Mouse (Mus musculus) forebrain, postnatal 0 days (tissue): ENCODE data around the gene Gtf3c5. TPM values are rescaled to one million over a fixed set of nuclear protein-coding genes. Genes with fewer than 3 reads are reported as not detected.

Source experiments
- ATAC-seq: fragments of 200-750 bp; cut with Nextera tagmentation; 2 replicates; pipeline ENCODE4 v1.8.0; 2017; ENCODE audit warnings: mild to moderate bottlenecking, moderate library complexity
- DNase-seq: peaks from one replicate; pipeline ENCODE4 v3.0.0-alpha.2; 2015
- H3K27ac ChIP-seq: fragments of 300-500 bp; sonication (generic); 2 replicates; pipeline ENCODE4 v1.5.1; 2014; ENCODE audit warnings: low read depth, mild to moderate bottlenecking, antibody characterized with exemption, low read length, moderate library complexity, mixed read lengths
- H3K27me3 ChIP-seq: fragments of 300-500 bp; sonication (generic); 2 replicates; pipeline ENCODE4 v1.6.1; 2014; ENCODE audit warnings: mild to moderate bottlenecking, low read length, mixed read lengths; ENCODE audit not compliant: insufficient read depth
- H3K36me3 ChIP-seq: fragments of 300-500 bp; sonication (generic); 2 replicates; pipeline ENCODE4 v1.6.1; 2014; ENCODE audit warnings: mild to moderate bottlenecking, moderate library complexity; ENCODE audit not compliant: insufficient read depth
- H3K4me1 ChIP-seq: fragments of 300-500 bp; sonication (generic); 2 replicates; pipeline ENCODE4 v1.6.1; 2014; ENCODE audit warnings: antibody characterized with exemption; ENCODE audit not compliant: insufficient read depth
- H3K4me2 ChIP-seq: fragments of 300-500 bp; sonication (generic); 2 replicates; pipeline ENCODE4 v1.6.1; 2014; ENCODE audit warnings: low read depth, mild to moderate bottlenecking, moderate library complexity
- H3K4me3 ChIP-seq: fragments of 300-500 bp; sonication (generic); 2 replicates; pipeline ENCODE4 v1.5.1; 2014; ENCODE audit warnings: low read depth, low read length, mixed read lengths
- H3K9ac ChIP-seq: fragments of 300-500 bp; sonication (generic); 2 replicates; pipeline ENCODE4 v1.6.1; 2014; ENCODE audit warnings: mild to moderate bottlenecking
- H3K9me3 ChIP-seq: fragments of 300-500 bp; sonication (generic); 2 replicates; pipeline ENCODE4 v1.6.1; 2016; ENCODE audit warnings: low read length
- CTCF ChIP-seq: sonication (generic); IDR thresholded peaks from 2 replicates; pipeline ENCODE4 v1.5.1; 2016; ENCODE audit warnings: antibody characterized with exemption, control low read depth, low read depth
- WGBS: fragments of 180-500 bp; shearing (Covaris S2); extraction: QIAGEN DNeasy Blood & Tissue Kit; methylation state at CpG from one replicate; pipeline ENCODE4 v1.1.7; 2014; 5-methylcytosine and 5-hydroxymethylcytosine counted together
- polyA plus RNA-seq: library from polyadenylated mRNA; unstranded; fragments of >200 nt; fragmentation: Nextera tagmentation; extraction: Ambion mirVana; gene quantifications from 2 replicates; pipeline ENCODE4 v1.2.1, GENCODE M21; 2015
- total RNA-seq: library from RNA; depleted of rRNA; stranded (reverse); fragments of >200 nt; gene quantifications from 2 replicates; pipeline ENCODE4 v1.2.3, GENCODE M21; 2014; rRNA removed

The Gtf3c5 gene
- total RNA-seq, result 26.9 and 33.3 TPM in 2 replicates
- polyA plus RNA-seq, result 20.0 and 32.7 TPM in 2 replicates

GRCm38 (mm10) chr2:28583651-28584050 lies at the start of gene Gtf3c5:
Gene Gtf3c5 (minus strand): TSS chr2:28583751.
- peak within 1 kb of the TSS; percentile 97 for H3K27ac ChIP-seq
- no peak for TF ChIP-seq CTCF
- H3K27me3 ChIP-seq, result no peaks in the 10 kb centered on the region
- H3K9ac ChIP-seq, result peak within 1 kb of the TSS; percentile 69
- H3K9me3 ChIP-seq, result no peaks in the 10 kb centered on the region
- H3K4me2 ChIP-seq, result peak within 1 kb of the TSS; percentile 61
- 74% methylated on average over 9 of the region's 9 CpGs for WGBS
- peak within 1 kb of the TSS; percentile 71 for H3K4me3 ChIP-seq
- ATAC-seq (no peak), DNase-seq (no peak)
- H3K36me3 ChIP-seq, result peaks cover 6% of the 10 kb centered on the region
- H3K4me1 ChIP-seq, result 0 out of 2 replicates have a peak, but pooled peaks cover 6% of the 10 kb centered on the region

DNA sequence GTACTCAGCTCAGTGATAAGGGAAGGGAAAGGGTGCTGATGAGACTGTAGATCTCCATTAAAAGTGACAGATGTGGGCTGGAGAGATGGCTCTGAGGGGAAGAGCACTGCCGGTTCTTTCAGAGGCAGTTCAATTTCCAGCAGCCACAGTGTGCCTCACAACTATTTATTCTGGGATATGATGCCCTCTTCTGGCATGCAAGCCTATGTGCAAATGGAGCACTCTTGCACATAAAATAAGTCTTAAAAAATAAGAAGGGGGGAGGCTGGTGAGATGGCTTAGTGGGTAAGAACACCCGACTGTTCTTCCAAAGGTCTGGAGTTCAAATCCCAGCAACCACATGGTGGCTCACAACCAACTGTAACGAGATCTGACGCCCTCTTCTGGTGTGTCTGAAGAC lies 49.6 kb upstream of the Gtf3c5 start:
- DNase-seq, result no peak
- H3K9me3 ChIP-seq, result no peaks in the 10 kb centered on the region
- no peak overlapping the region for H3K4me2 ChIP-seq
- H3K36me3 ChIP-seq, result no peaks in the 10 kb centered on the region
- no peaks in the 10 kb centered on the region for H3K4me1 ChIP-seq
- no peak overlapping the region for H3K27ac ChIP-seq
- no peak for ATAC-seq
- no peaks in the 10 kb centered on the region for H3K27me3 ChIP-seq
- 55% methylated on average over 4 of the region's 4 CpGs for WGBS
- no peak overlapping the region for H3K9ac ChIP-seq
- TF ChIP-seq CTCF, result no peak
- no peak overlapping the region for H3K4me3 ChIP-seq

- no peaks in the 10 kb centered on the region for H3K27me3 ChIP-seq
- ATAC-seq, result no peak
- no peak overlapping the region for H3K27ac ChIP-seq
- no peaks in the 10 kb centered on the region for H3K4me1 ChIP-seq
- no peak overlapping the region for H3K4me2 ChIP-seq
- no peak for TF ChIP-seq CTCF
- WGBS, result 60% methylated on average over 1 of the region's 1 CpGs
- no peaks in the 10 kb centered on the region for H3K9me3 ChIP-seq
- H3K4me3 ChIP-seq, result no peak overlapping the region
- no peak overlapping the region for H3K9ac ChIP-seq
- H3K36me3 ChIP-seq, result no peaks in the 10 kb centered on the region
- DNase-seq, result no peak
These were observed 49.1 kb upstream of the Gtf3c5 start for GRCm38 (mm10) chr2:28632626-28633025.

DNA sequence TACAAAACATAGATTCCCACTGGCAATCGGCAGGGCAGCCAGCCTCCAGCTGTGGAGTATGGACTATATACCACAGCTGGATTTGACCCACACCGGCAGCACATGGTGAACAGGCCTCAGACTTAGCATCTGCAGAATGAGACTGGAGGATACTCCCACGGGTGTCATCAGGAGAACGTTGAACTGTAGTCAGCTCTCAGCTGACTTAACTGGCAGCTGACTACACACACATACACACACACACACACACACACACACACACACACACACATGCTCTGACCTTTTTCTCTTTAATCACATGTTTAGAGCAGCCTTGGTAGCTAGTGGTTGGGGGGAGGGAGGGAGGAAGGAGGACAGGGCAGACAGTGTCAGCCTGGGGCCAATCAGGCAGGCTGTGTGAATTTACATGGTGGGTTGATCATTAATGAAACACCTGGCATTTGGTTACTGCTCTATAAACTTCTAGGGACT lies 46.4 kb upstream of the Gtf3c5 start:
- DNase-seq (no peak), ATAC-seq (no peak)
- 60% methylated on average over 4 of the region's 4 CpGs for WGBS
- Histone ChIP-seq H3K9me3 (no peaks in the 10 kb centered on the region), H3K36me3 (no peaks in the 10 kb centered on the region), H3K27ac (no peak overlapping the region), H3K4me3 (no peak overlapping the region), H3K4me2 (no peak overlapping the region), H3K27me3 (no peaks in the 10 kb centered on the region), H3K9ac (no peak overlapping the region), H3K4me1 (no peaks in the 10 kb centered on the region)
- TF ChIP-seq CTCF, result no peak

- DNase-seq (no peak), ATAC-seq (no peak)
- WGBS, result 49% methylated on average over 2 of the region's 2 CpGs
- H3K9me3 ChIP-seq, result no peaks in the 10 kb centered on the region
- H3K4me2 ChIP-seq, result no peak overlapping the region
- no peaks in the 10 kb centered on the region for H3K36me3 ChIP-seq
- no peaks in the 10 kb centered on the region for H3K27me3 ChIP-seq
- TF ChIP-seq CTCF, result peak; percentile 44
- no peak overlapping the region for H3K4me3 ChIP-seq
- no peaks in the 10 kb centered on the region for H3K4me1 ChIP-seq
- no peak overlapping the region for H3K27ac ChIP-seq
- H3K9ac ChIP-seq, result no peak overlapping the region
These were observed 44.5 kb upstream of the Gtf3c5 start for GRCm38 (mm10) chr2:28628053-28628452.

DNA sequence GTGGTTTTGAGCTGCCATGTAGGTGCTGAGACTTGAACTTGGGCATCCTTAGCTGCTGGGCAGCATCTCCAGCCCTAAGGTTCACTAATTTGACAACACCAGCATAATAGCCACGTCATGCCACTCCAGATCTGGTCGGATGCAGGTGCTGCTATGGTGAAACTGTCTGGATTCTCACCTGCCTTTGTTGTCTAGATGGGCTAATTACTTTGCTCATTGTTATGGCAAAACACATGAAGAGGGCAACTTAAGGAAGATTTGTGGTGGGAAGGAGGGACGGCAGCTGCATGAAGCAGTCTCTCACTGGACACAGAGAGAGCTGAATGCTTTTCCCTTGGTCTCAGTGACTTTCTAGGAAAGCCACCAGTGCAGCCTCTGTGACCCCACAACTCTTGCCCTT lies 42.5 kb upstream of the Gtf3c5 start:
- H3K4me1 ChIP-seq, result no peaks in the 10 kb centered on the region
- no peaks in the 10 kb centered on the region for H3K9me3 ChIP-seq
- H3K27ac ChIP-seq, result no peak overlapping the region
- DNase-seq (no peak), ATAC-seq (no peak)
- H3K27me3 ChIP-seq, result 0 out of 2 replicates have a peak, but pooled peaks cover 3% of the 10 kb centered on the region
- no peak overlapping the region for H3K9ac ChIP-seq
- no peak overlapping the region for H3K4me3 ChIP-seq
- H3K36me3 ChIP-seq, result no peaks in the 10 kb centered on the region
- no peak overlapping the region for H3K4me2 ChIP-seq
- TF ChIP-seq CTCF, result no peak
- WGBS, result 76% methylated on average over 3 of the region's 3 CpGs

DNA sequence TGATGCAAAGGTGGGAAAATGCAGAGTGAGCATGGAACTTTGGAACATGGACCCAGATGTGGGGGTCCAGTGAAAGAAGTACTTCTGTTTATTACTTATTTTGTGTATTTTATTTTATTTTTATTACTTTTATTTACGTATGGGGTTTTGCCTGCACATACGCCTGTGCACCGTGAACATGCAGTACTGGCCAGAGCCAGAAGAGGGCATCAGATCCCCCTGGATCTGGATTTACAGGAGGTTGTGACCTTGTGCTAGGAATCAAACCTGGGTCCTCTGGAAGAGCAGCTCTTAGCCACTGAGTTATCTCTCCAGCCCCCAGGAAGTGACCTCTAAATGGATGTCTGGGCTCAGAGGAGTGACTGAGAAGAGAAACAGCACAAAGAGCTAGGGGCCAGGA lies 41.3 kb upstream of the Gtf3c5 start:
- ATAC-seq (no peak), DNase-seq (no peak)
- 86% methylated on average over 3 of the region's 3 CpGs for WGBS
- H3K9ac ChIP-seq, result no peak overlapping the region
- H3K4me2 ChIP-seq, result no peak overlapping the region
- H3K27ac ChIP-seq, result no peak overlapping the region
- H3K36me3 ChIP-seq, result no peaks in the 10 kb centered on the region
- no peaks in the 10 kb centered on the region for H3K9me3 ChIP-seq
- no peaks in the 10 kb centered on the region for H3K4me1 ChIP-seq
- TF ChIP-seq CTCF, result no peak; the same call in 1 of the 2 replicates
- no peak overlapping the region for H3K4me3 ChIP-seq
- 0 out of 2 replicates have a peak, but pooled peaks cover 4% of the 10 kb centered on the region for H3K27me3 ChIP-seq
